Mouse (Mus musculus): Measurements from ENCODE around the gene Rangrf. TPM values are rescaled to one million over a fixed set of nuclear protein-coding genes. Genes with fewer than 3 reads are reported as not detected.

Gene Rangrf
- polyA plus RNA-seq, 1 experiment = 24.1 TPM

DNA sequence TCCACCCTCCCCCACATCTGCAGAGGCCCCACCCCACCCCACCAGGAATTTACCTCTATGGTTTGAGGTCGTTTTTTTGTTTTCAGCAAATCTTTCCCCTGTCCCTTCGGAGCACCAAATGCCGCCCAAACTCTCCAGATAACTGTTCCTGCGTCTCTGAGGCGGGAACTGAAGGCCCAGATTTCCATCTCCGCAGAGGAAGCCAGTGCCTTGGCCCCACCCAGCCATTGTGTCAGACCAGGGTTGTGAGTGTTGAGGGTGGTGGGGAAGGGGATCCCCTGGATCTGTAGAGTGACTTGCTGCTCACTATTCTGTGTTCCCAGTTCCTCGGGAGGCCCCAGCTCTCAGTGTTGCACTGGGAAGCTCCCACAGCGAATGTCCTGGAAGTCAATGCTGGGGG lies 17.7 kb downstream of the Rangrf start, which contains the start of gene Arhgef15:
TSS of gene Arhgef15 (minus strand) at position 173 of the 400 bp plus-strand sequence.
- no peak for DNase-seq (ENCODE audit: low read depth)
- TF ChIP-seq POLR2A (IDR thresholded peaks at IDR 0.05; ENCODE audit: borderline replicate concordance, extremely low read depth, insufficient read depth, insufficient read length, poor library complexity, severe bottlenecking) (no peak), CTCF (IDR thresholded peaks at IDR 0.05; ENCODE audit: borderline replicate concordance, extremely low read depth, insufficient read depth, insufficient read length) (no peak)

DNA sequence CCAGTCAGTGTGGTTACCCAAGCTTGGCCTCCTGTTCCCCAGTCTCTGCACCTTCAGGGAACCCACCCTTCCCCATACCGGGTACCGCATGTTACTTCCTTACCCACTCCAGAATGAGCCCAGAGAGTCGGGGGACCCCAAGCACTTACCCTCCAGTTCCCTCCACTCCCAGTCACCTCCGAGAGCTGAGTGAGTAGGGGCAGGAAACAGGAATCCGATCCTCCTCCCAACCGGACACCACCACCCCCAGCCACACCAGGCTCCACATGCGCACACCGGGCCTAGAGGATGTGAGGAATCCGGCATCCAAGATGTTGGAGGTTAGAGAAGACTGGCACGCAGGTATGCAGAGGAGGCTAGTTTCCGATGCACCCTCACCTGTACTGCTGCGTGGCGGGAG lies 18.3 kb downstream of the Rangrf start:
- DNase-seq (ENCODE audit: low read depth) = no peak
- TF ChIP-seq POLR2A (IDR thresholded peaks at IDR 0.05; ENCODE audit: borderline replicate concordance, extremely low read depth, insufficient read depth, insufficient read length, poor library complexity, severe bottlenecking) = no peak
- no peak for TF ChIP-seq CTCF (IDR thresholded peaks at IDR 0.05; ENCODE audit: borderline replicate concordance, extremely low read depth, insufficient read depth, insufficient read length)

DNA sequence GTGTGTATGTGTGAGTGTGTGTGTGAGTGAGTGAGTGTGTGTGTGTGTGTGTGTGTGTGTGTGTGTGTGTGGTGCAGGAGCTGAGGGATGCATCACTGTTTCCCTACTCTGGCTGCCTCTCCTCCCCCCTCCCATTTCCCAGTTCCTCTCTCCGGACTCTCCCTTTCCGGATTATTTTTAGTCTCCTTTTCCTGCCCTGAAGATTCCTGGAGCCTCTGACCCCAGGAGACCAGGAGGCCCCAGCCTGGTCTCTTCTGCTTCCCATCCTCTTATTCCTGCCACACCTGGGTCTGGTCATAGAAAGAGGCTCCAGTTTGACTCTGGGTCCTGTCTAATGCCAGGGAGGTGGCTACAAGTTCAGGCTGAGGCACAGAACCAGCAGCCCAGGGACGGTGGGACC lies 18.9 kb downstream of the Rangrf start:
- no peak for DNase-seq (ENCODE audit: low read depth)
- no peak for TF ChIP-seq CTCF (IDR thresholded peaks at IDR 0.05; ENCODE audit: borderline replicate concordance, extremely low read depth, insufficient read depth, insufficient read length)
- no peak for TF ChIP-seq POLR2A (IDR thresholded peaks at IDR 0.05; ENCODE audit: borderline replicate concordance, extremely low read depth, insufficient read depth, insufficient read length, poor library complexity, severe bottlenecking)

DNA sequence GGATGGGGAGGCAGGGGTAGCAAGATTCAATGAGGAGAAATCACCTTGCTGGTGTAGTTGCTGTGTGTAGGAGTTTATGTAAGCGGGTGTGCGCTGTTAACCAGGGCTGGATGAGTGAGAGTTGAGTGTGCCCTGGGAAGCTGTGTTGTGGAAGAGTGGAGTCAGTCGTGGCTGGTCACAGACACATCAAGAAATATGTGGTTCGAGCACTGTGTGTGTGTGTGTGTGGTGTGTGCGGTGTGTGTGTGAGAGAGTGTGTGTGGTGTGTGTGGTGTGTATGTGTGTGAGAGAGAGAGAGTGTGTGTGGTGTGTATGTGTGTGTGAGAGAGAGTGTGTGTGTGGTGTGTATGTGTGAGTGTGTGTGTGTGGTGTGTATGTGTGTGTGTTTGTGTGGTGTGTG lies 19.5 kb downstream of the Rangrf start:
- TF ChIP-seq CTCF (IDR thresholded peaks at IDR 0.05; ENCODE audit: borderline replicate concordance, extremely low read depth, insufficient read depth, insufficient read length) = no peak
- no peak for TF ChIP-seq POLR2A (IDR thresholded peaks at IDR 0.05; ENCODE audit: borderline replicate concordance, extremely low read depth, insufficient read depth, insufficient read length, poor library complexity, severe bottlenecking)

DNA sequence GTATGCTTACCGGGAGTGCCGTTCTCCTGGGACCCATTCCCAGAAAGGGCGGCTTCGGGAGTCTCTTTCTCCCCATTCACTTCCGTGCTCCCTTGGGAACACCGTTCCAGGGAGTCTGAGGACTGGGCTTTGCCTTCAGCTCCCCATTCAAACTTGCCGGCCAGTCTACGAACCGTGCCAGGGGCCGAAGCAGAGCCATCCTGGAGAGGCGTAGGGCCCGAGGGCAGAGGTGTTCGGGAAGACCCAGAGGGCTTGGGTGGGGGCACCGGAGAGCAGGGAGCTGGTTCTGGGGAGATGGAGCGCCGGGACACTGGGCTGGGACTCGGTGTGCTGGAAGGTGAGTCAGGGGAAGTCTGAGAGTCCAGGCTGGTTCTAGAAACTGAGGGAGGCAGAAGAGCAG lies 20.6 kb downstream of the Rangrf start:
- TF ChIP-seq POLR2A (IDR thresholded peaks at IDR 0.05; ENCODE audit: borderline replicate concordance, extremely low read depth, insufficient read depth, insufficient read length, poor library complexity, severe bottlenecking) (no peak), CTCF (IDR thresholded peaks at IDR 0.05; ENCODE audit: borderline replicate concordance, extremely low read depth, insufficient read depth, insufficient read length) (no peak)
- no peak for DNase-seq (ENCODE audit: low read depth)

More for the DNA sequence above, 19.5 kb downstream of the Rangrf start:
- DNase-seq (ENCODE audit: low read depth) = no peak

DNA sequence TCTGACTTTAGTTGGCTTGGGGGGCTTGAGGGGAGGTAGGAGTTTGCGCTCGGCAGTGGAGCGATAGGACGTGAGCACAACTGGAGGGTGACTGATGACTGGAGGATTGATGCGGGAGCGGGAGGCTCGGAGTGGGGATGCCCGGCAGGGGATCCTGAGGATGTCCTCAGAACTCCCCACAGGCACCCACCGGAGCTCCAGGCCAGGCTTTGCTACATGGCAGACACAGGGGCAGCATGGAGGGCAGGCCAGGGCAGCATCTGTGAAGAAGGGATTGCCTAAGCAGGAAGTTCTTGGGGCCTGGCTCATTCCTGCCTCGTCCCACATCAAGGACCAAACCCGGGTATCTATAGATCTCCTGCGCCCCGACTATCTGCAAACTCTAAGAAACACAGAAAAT lies 21.1 kb downstream of the Rangrf start:
- TF ChIP-seq CTCF (IDR thresholded peaks at IDR 0.05; ENCODE audit: borderline replicate concordance, extremely low read depth, insufficient read depth, insufficient read length) = no peak
- TF ChIP-seq POLR2A (IDR thresholded peaks at IDR 0.05; ENCODE audit: borderline replicate concordance, extremely low read depth, insufficient read depth, insufficient read length, poor library complexity, severe bottlenecking) = no peak
- DNase-seq (ENCODE audit: low read depth) = no peak

DNA sequence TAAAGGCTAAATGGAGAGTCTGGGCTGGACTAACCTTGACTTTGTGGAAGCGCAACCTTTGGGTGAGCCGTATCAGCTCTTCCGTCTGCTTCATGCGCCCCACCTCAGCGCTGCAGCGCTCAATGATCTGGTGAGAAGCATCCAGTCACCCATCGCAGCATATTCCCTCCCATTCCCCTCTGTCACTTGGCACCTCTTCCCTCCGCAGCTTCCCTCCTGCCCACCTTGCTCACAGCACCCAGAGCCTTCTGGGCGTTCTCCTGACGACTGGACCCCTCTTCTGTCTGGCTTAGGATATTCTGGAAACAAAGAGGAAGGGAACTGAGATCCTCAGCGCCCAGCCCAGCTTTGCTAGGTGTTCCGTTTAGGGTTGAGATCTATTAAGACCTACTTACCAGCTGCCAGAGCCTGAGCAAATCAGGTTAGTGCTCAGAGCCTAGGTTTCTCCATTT lies 27.4 kb downstream of the Rangrf start:
- no peak for TF ChIP-seq CTCF (IDR thresholded peaks at IDR 0.05; ENCODE audit: borderline replicate concordance, extremely low read depth, insufficient read depth, insufficient read length)
- no peak; the same call in 1 of the 2 replicates for TF ChIP-seq POLR2A (IDR thresholded peaks at IDR 0.05; ENCODE audit: borderline replicate concordance, extremely low read depth, insufficient read depth, insufficient read length, poor library complexity, severe bottlenecking)
- peak; percentile 82 for DNase-seq (ENCODE audit: low read depth)

DNA sequence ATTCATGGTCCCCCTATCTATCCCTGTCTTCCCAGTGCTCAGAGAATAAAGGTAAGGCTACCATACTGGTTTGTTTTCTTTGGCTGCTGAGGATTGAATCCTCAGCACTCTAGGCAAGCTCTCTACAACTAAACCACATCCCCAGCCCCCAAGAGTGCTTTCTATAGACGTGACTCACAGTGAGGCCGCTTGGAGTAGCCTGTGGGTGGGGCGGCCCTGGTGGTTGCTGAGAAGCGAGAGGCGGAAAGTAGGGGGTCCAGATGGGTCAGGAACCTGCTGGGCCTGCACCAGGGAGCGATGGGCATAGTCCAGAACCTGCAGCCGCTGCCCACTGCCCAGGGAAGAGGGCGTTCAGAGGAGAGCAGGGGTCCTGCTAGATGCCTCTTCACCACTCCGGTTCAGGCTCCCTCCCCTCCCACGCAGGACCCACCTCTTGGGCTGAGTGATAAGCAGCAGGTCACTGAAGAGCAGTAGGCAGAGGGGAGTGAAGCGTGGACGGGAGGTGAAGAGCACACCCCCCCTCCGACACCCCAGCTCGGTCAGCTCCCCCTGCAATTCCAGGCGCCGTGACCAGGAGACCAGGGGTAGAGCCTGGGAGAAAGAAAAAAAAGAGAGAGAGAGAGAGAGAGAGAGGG lies 28.1 kb downstream of the Rangrf start:
- DNase-seq (ENCODE audit: low read depth) = no peak

DNA sequence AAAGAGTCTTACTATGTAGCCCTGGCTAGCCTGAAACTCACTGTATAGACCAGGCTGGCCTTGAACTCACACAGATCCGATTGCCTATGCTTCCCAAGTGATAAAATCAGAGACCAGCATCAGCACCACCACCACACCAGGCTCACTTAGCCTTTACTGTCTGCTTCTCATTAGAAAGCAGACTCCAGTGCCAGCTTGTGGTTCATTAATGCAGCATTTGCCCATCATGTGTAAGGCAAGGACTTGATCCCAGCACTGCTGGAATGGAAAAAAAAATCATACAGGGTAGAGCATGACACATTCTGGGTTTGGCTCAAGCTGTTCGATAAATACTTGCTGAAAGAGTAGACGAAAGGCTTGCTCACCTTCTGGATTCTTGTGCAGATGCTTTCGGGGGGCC lies 29.0 kb downstream of the Rangrf start:
- no peak for DNase-seq (ENCODE audit: low read depth)
- TF ChIP-seq CTCF (IDR thresholded peaks at IDR 0.05; ENCODE audit: borderline replicate concordance, extremely low read depth, insufficient read depth, insufficient read length) (no peak), POLR2A (IDR thresholded peaks at IDR 0.05; ENCODE audit: borderline replicate concordance, extremely low read depth, insufficient read depth, insufficient read length, poor library complexity, severe bottlenecking) (no peak)

More for the DNA sequence above, 28.1 kb downstream of the Rangrf start:
- TF ChIP-seq POLR2A (IDR thresholded peaks at IDR 0.05; ENCODE audit: borderline replicate concordance, extremely low read depth, insufficient read depth, insufficient read length, poor library complexity, severe bottlenecking) (no peak), CTCF (IDR thresholded peaks at IDR 0.05; ENCODE audit: borderline replicate concordance, extremely low read depth, insufficient read depth, insufficient read length) (no peak)

DNA sequence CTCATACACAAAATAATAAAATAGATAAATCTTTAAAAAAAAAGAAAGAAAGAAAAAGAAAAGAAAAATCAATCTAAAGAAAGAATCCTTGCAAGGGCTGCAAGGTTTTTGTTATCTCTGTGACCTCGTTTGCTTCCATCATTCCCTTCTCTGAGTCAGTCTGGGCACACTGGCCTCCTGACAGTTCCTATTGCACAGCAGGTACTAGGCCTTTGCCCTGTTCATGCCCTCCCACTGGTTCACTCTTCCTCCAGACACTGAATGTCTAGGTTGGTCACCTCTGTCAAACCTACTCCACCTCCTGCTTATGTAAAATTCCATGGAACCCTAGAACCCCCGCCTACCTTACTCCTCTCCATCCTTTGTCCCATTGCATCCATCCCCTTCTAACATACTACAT lies 29.7 kb downstream of the Rangrf start:
- TF ChIP-seq CTCF (IDR thresholded peaks at IDR 0.05; ENCODE audit: borderline replicate concordance, extremely low read depth, insufficient read depth, insufficient read length) (no peak), POLR2A (IDR thresholded peaks at IDR 0.05; ENCODE audit: borderline replicate concordance, extremely low read depth, insufficient read depth, insufficient read length, poor library complexity, severe bottlenecking) (no peak)

DNA sequence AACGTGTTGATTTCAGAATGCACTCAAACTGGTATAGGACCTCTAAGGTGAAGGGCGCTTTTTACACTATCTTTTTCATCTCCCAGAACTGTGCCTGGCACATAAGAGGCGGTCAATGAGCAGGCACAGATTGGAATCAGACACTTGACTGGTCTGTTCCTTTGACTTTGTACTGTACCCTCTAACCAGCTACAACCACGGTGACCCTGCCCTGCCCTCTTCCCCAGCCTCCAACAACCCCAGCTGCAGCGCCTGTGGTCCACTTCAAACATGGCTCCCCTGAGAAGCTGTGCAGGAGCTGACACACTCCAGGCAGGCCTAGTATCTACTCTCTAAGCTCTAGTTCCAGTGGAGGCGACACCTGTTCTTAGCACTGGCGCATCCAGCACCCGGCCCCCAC lies 32.3 kb downstream of the Rangrf start:
- TF ChIP-seq POLR2A (IDR thresholded peaks at IDR 0.05; ENCODE audit: borderline replicate concordance, extremely low read depth, insufficient read depth, insufficient read length, poor library complexity, severe bottlenecking) (no peak), CTCF (IDR thresholded peaks at IDR 0.05; ENCODE audit: borderline replicate concordance, extremely low read depth, insufficient read depth, insufficient read length) (no peak)
- DNase-seq (ENCODE audit: low read depth) = no peak

More for the DNA sequence above, 29.7 kb downstream of the Rangrf start:
- DNase-seq (ENCODE audit: low read depth) = no peak

DNA sequence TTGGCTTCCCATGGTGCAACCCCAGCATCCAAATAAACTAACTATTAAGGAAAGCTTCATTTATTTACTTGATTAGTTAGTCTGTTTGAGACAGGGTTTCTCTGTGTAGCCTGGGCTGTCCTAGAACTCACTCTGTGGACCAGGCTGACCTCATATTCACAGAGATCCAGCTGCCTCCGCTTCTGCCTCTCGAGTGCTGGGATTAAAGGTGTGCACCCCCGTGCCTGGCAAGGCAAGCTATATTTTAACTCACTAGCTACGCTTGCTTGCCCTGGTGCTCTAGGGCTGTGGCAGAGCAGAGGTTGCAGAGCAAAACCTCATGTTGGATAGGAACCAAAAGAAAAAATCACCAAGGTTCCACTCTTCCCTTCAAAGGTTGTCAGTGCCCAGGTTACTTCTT lies 34.5 kb downstream of the Rangrf start:
- no peak for DNase-seq (ENCODE audit: low read depth)
- TF ChIP-seq POLR2A (IDR thresholded peaks at IDR 0.05; ENCODE audit: borderline replicate concordance, extremely low read depth, insufficient read depth, insufficient read length, poor library complexity, severe bottlenecking) (no peak), CTCF (IDR thresholded peaks at IDR 0.05; ENCODE audit: borderline replicate concordance, extremely low read depth, insufficient read depth, insufficient read length) (no peak)
